Mouse (Mus musculus): ENCODE data around the gene Lhfpl2.

The Lhfpl2 gene

GRCm38 (mm10) chr13:94175379-94176050 lies 117.9 kb downstream of the Lhfpl2 start:
- no peak for DNase-seq

- peak; percentile 28 for DNase-seq
Observed at GRCm38 (mm10) chr13:94177148-94177547, 119.6 kb downstream of the Lhfpl2 start.

- peak; percentile 30 for DNase-seq
Observed at GRCm38 (mm10) chr13:94178401-94179040, 120.9 kb downstream of the Lhfpl2 start.

GRCm38 (mm10) chr13:94180477-94181420 lies 123.2 kb downstream of the Lhfpl2 start:
- no peak for DNase-seq

DNA sequence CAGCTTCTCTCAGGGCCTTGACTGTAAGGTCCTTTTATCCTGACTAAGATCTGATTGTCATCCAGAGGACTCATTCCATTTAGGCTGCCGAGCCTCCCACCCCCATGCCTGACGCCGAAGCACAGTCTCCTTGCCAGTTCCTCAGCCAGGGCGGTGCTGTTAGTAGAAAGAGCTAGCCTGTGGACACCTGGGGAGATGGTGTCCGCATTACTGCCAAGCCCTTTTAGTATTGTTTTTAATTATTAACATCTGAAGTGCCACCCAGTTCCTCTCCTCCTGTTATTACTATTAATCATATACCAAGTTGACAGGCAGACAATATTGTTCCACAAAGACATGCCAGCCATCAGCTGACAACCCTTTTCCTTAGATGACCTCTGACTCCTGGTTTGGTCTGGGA lies 124.4 kb downstream of the Lhfpl2 start:
- DNase-seq, result no peak

DNA sequence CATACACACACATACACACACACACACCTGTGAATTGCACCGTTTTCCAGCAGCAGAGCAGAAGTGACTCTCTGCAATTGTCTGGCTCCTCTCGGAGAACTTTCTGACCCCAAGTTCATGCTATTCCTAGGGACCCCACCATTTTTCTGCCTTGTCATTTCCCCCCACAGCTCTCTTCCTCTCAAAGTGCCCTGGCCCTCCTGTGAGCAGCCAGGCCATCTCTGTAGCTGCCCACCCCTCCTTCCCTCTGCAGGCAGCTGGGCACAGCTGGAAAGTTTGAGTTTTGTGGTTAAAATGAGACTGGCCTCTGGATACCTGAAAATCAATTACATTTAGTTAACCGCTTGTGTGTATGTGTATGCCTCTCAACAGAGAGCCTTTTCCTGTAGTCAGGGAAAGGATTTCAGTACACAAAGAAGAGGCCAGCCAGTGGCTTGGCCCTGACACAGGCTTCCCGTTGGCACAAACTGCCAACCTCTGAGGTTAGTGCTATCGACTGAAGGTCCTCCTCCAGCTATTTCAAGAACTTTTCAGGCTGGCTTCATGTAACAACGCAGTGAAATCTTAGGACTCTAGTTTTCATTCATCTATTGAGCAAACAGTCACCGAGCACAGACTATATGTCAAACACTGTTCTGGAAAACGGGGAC lies 125.9 kb downstream of the Lhfpl2 start:
- DNase-seq, result no peak

DNA sequence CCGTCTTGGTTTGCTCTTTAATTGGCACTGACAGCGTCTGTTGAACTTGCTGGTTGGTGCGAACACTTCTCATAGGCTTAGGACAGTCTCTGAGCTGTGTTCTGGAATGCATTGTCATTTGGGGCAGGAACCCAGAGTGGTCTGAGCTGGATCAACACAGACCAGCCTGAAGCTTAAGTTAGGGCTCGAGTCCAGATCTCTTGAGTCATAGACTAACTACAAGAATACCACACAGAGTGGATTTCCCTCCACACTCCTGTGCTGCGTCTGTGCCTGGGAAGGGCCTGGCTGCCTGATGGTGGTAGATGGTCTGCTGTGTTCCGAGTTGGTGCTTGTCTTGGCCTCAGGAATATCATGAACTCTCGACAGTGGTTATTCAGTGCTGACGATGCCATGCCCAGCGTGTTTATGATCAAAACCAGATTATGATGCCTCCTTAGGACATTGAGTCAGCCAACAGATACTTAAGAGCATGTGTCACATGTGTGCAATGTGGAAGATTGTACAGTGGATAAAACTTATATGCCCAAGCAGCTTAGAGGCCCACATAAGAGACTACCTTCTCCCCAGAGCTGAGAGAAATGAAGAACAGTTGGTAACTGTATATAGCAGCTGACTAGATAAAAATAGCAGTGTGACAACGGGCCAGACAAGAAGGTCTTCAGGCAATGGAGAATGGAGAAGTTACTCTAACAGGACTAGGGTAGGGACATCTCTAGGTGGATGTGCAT lies 127.3 kb downstream of the Lhfpl2 start:
- DNase-seq, result no peak

DNA sequence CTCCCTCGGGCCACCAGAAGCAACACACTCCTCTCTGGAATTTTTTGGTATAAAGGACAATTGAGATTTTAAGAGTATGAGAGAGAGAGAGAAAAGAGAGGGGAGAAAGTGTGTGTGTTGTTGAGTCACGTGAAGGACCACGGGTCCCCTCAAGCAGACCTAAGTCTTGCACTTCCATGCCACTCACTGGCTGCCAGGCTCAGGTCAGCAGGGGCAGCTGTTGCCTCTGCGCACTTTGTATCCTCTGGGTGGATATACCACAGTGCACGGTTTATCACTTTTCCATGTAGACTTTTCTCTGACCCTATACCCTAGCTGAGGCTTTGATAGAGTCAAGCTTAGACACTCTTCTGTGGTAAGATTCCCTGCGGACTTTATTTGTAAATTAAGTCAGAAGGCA lies 128.0 kb downstream of the Lhfpl2 start:
- no peak for DNase-seq

DNA sequence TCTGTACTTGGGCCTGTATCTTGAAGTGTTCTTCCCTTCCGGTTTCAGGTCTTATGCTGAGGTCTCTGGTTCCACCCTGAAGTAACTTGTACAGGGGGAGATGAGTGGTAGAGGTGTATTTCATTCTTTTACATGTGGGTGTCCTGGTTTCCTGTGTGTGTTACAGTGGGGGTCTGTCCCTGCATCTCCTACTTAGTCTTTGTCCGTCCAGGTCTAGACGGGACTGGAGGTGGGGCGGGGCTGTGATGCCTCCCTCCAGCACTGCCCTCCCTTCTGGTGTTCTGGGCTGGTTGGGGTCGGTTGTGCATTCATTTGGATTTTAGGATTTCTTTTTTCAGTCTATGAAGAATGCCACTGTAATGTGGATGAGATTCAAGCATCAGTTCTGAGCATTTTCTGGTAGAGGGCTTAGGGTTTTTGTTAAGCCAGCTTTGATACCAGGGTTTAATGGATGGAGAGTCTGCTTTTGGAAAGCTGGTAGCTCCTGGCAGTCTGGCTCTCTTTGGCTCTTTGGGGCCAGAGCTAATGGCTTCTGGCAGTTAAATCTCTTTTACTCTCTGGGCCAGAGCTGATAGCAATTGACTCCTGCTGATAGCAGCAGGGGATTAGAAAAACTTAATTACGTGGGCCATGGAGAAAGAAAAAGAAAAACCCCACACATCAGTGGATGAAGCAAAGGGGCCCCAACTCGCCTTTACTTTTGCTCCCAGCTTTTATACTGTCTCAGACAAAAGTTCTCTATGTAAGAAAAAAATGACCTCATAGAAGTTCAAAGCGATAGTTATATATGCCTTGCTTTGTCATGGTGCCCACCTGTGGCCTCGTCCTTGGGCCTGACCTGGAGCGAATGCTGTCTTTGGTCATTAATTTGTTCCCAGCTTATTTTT lies 130.8 kb downstream of the Lhfpl2 start:
- DNase-seq, result no peak

GRCm38 (mm10) chr13:94190386-94190785 lies 132.8 kb downstream of the Lhfpl2 start:
- no peak for DNase-seq

- no peak for DNase-seq
Observed at GRCm38 (mm10) chr13:94193227-94193626, 135.6 kb downstream of the Lhfpl2 start.

DNA sequence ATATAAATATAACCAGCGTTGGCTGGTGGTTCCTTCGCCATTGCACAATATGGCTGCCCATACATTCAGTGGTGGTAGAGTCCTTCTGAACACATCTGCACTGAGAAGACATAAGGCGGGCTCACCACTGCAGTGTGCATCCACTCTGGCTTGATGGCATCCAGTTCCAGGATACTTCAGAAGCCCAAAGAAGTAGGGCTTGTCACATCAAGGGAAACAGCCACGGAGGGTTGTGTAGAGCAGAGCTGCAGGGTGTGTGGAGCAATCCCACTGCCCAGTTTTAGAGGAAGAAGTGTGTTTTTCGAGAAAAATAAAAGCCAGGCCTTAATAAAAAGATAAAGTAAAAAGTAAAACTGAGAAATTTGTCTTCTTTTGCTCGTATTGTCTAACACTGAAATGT lies 141.0 kb downstream of the Lhfpl2 start:
- no peak for DNase-seq

DNA sequence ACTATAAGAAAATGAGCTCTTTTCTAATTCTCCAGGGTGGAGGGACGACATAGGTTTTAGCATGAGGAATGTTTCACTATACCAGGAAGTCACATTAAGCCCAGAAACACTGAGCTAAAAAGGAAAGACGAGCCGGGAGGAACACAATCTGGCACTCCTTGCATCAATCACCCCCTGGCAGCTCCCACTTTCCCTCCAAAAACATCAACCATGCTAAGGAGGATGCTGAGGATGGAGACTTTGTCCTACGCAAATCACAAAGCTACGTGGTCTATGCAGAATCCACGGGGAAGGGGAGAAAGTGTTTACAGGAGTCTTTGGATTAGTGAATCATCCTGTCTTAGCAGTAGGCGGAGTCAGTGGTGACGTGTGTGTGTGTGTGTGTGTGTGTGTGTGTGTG lies 142.2 kb downstream of the Lhfpl2 start:
- DNase-seq, result no peak

- DNase-seq, result no peak
Observed at GRCm38 (mm10) chr13:94205234-94205633, 147.6 kb downstream of the Lhfpl2 start.

DNA sequence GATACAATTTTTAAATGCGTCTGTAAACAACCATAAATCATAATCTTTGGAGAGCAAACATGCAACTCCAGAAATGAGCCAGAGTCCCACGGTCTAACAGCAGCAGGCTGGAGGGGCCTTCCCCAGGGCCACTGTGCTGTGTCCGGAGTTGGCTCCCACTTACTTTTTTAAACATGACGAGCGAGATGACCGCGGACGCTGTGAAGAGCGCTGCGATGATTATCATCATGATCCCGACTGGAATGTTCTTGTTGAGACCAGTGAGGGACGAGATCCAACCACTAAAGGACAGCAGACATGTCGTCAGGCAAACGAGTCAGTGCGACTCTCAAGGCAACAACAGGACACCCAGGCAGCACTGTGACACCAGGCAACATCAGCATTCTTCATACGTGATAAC lies 150.4 kb downstream of the Lhfpl2 start:
- DNase-seq, result no peak

DNA sequence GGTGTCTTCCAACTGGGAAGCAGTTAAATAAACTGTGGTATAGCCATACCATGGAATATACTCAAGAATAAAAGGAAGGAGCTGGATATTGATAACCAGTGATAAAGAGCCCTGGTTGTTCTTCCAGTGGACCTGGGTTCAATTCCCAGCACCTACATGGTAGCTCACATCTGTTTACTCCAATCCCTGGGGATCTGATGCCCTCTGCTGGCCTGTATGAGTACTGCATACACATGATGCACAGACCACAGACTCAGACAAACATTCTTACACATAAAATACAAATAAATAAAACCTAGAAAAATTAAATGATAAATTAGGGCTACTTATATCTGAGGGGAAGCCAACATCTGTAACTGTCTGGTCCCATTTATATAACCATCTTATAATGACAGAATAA lies 151.3 kb downstream of the Lhfpl2 start:
- no peak for DNase-seq

DNA sequence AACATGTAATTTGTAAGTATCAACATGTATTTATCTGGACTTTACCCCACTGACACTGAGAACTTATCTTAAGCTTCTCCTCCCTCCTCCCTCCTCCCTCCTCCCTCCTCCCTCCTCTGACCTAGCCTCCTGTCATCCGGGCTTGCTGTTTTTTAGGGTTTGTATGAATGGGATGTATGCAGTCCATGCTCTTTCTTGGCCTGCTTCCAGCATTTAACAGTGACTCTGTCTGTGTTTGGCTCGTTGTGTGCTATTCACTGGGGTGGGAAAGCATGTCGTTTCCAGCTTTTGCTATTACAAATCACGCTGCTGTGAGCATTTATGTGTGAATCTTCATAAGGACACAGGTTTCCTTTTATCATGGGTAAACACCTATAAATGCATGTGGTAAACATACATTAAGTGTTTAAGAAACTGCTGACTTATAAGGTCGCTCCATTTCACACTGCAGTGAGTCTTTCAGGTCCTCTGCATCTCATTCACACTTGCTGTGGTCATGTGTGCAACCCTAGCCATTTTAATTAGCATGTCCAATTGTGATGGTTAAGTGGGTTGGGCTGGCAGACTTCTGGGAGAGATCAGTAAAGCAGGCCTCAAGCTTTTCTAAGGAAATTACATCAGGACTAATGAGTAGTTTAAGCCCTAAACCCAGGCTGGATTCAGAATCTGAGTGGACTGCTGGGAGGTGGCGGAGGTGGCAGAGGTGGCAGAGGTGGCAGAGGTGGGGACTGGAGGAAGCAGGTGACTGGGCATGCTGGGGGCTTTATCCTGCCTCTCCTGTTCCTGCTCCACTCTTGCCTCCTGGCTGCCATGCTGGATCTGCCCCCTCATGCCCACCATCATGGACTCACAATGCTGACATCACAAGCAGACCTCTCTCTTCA lies 153.9 kb downstream of the Lhfpl2 start:
- DNase-seq, result no peak

- no peak for DNase-seq
Observed at GRCm38 (mm10) chr13:94212179-94212578, 154.6 kb downstream of the Lhfpl2 start.

DNA sequence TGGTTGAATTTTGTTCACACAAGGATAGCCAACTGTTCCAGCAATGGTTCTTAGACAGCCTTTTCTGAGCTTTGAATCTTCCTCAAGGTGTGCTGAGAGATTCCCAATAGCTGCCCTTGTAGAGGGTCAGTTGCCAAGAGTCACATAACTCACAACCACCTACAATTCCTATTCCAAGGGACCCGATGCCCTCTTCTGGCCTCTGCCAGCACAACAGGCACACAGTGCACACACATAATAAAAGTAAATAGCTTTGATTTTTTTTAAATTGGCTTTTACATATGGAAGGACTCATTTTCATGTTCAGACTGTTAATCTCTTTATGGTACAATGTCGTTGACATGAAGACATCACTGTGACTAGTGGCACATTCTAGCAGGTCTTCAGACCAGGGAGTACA lies 155.1 kb downstream of the Lhfpl2 start:
- DNase-seq, result no peak

DNA sequence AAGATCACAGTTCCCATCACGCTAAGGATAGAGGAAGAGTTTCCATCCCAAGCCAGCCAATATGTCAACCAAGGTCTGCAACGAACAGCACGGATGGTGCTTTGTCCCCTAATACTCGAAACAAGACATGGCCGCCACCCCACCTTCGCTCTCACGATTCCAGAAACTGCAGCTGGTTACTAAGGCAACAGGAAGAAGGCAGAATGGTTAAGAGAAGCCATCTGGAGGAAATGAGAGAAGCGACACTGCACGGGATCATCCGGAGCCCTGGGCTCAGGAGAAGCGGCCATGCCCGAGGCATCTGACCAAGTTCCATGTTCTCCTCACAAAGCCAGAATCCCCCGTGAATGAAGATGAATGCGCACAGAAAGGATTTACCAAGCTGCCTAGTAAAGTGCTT lies 166.0 kb downstream of the Lhfpl2 start:
- no peak for DNase-seq
